Mouse (Mus musculus): ENCODE measurements around the gene Zmym5. TPM values are rescaled to one million over a fixed set of nuclear protein-coding genes. Genes with fewer than 3 reads are reported as not detected.
"Not testable (repeated sequence)": the region's sequence is repeated elsewhere in the genome, so short reads cannot be mapped to it uniquely, and the experiment has no call there.

The Zmym5 gene
- polyA plus RNA-seq, 2 experiments = 5.2 to 5.6 TPM

- ATAC-seq (ENCODE audit: insufficient read depth) = no peak
- peaks cover 15 to 17% of the 10 kb centered on the region in 2 experiments for H3K4me1 ChIP-seq (replicated peaks; ENCODE audit: control insufficient read depth in 2 of 2, insufficient read depth in 2 of 2, low read length in 1 of 2)
- no peaks in the 10 kb centered on the region for H3K9me3 ChIP-seq (ENCODE audit: control insufficient read depth, low read length)
- H3K4me2 ChIP-seq (ENCODE audit: low read depth) = peak overlapping the region; percentile 92
- peaks cover 4% of the 10 kb centered on the region for H3K36me3 ChIP-seq (replicated peaks; ENCODE audit: control insufficient read depth, insufficient read depth, low read depth)
- TF ChIP-seq EP300 (IDR thresholded peaks at IDR 0.05; ENCODE audit: low read depth) = no peak
- TF ChIP-seq CTCF (IDR thresholded peaks at IDR 0.05; ENCODE audit: low read depth) = peak; percentile 40
- DNase-seq (ENCODE audit: low read depth in 3 of 3, low spot score in 3 of 3) = no peak
- peak overlapping the region; percentile 77 to 91 for H3K4me3 ChIP-seq (ENCODE audit: insufficient read depth in 1 of 2, low read depth in 2 of 2, low read length in 2 of 2)
- H3K27ac ChIP-seq = no peak overlapping the region
- no peaks in the 10 kb centered on the region for H3K27me3 ChIP-seq (ENCODE audit: control insufficient read depth, insufficient read depth, low read length)
- 15% methylated on average over 11 of the region's 11 CpGs for WGBS (ENCODE audit: insufficient replicate concordance)
- H3K9ac ChIP-seq (replicated peaks) = peak overlapping the region; percentile 81
Measured at GRCm38 (mm10) chr14:56776571-56777238, 34.8 kb downstream of the Zmym5 start.

- peak overlapping the region; percentile 15; the same call in 1 of the 2 replicates for H3K9ac ChIP-seq (replicated peaks)
- no peak for TF ChIP-seq EP300 (IDR thresholded peaks at IDR 0.05; ENCODE audit: low read depth)
- no peak for TF ChIP-seq CTCF (IDR thresholded peaks at IDR 0.05; ENCODE audit: low read depth)
- DNase-seq (ENCODE audit: low read depth in 3 of 3, low spot score in 3 of 3) (no peak), ATAC-seq (ENCODE audit: insufficient read depth) (no peak)
- peak overlapping the region; percentile 92 for H3K4me2 ChIP-seq (ENCODE audit: low read depth)
- H3K27ac ChIP-seq = no peak overlapping the region
- H3K36me3 ChIP-seq (replicated peaks; ENCODE audit: control insufficient read depth, insufficient read depth, low read depth) = peaks cover 15% of the 10 kb centered on the region
- H3K4me1 ChIP-seq (replicated peaks; ENCODE audit: control insufficient read depth in 2 of 2, insufficient read depth in 2 of 2, low read length in 1 of 2) = peaks cover 15 to 17% of the 10 kb centered on the region in 2 experiments
- peak overlapping the region in 1 of 2 experiments; percentile 41; a peak in 2 of 4 replicates for H3K4me3 ChIP-seq (ENCODE audit: insufficient read depth in 1 of 2, low read depth in 2 of 2, low read length in 2 of 2)
- no peaks in the 10 kb centered on the region for H3K9me3 ChIP-seq (ENCODE audit: control insufficient read depth, low read length)
- H3K27me3 ChIP-seq (ENCODE audit: control insufficient read depth, insufficient read depth, low read length) = no peaks in the 10 kb centered on the region
- WGBS (ENCODE audit: insufficient replicate concordance) = 29% methylated on average over 4 of the region's 4 CpGs
Measured at GRCm38 (mm10) chr14:56775416-56775815, 36.1 kb downstream of the Zmym5 start.

- not testable (repeated sequence) for ATAC-seq (ENCODE audit: insufficient read depth); H3K27ac ChIP-seq; H3K4me1 ChIP-seq (replicated peaks; ENCODE audit: control insufficient read depth in 2 of 2, insufficient read depth in 2 of 2, low read length in 1 of 2); H3K4me2 ChIP-seq (ENCODE audit: low read depth); H3K27me3 ChIP-seq (ENCODE audit: control insufficient read depth, insufficient read depth, low read length); H3K9me3 ChIP-seq (ENCODE audit: control insufficient read depth, low read length); H3K4me3 ChIP-seq (ENCODE audit: insufficient read depth in 1 of 2, low read depth in 2 of 2, low read length in 2 of 2); DNase-seq (ENCODE audit: low read depth in 3 of 3, low spot score in 3 of 3); H3K9ac ChIP-seq (replicated peaks)
- 76% methylated on average over 2 of the region's 2 CpGs for WGBS (ENCODE audit: insufficient replicate concordance)
- H3K36me3 ChIP-seq (replicated peaks; ENCODE audit: control insufficient read depth, insufficient read depth, low read depth) = peaks cover 50% of the 10 kb centered on the region
Measured at GRCm38 (mm10) chr14:56766438-56766837, 45.1 kb downstream of the Zmym5 start.

- H3K4me3 ChIP-seq (ENCODE audit: insufficient read depth in 1 of 2, low read depth in 2 of 2, low read length in 2 of 2); H3K9ac ChIP-seq (replicated peaks); H3K27me3 ChIP-seq (ENCODE audit: control insufficient read depth, insufficient read depth, low read length); H3K4me2 ChIP-seq (ENCODE audit: low read depth); ATAC-seq (ENCODE audit: insufficient read depth); H3K27ac ChIP-seq; H3K4me1 ChIP-seq (replicated peaks; ENCODE audit: control insufficient read depth in 2 of 2, insufficient read depth in 2 of 2, low read length in 1 of 2); DNase-seq (ENCODE audit: low read depth in 3 of 3, low spot score in 3 of 3); H3K9me3 ChIP-seq (ENCODE audit: control insufficient read depth, low read length): not testable (repeated sequence)
- 75% methylated on average over 2 of the region's 3 CpGs for WGBS (ENCODE audit: insufficient replicate concordance)
- peaks cover 52% of the 10 kb centered on the region for H3K36me3 ChIP-seq (replicated peaks; ENCODE audit: control insufficient read depth, insufficient read depth, low read depth)
Measured at GRCm38 (mm10) chr14:56765117-56765516, 46.4 kb downstream of the Zmym5 start.

- H3K4me2 ChIP-seq (ENCODE audit: low read depth) = no peak overlapping the region
- ATAC-seq (ENCODE audit: insufficient read depth) (no peak), DNase-seq (ENCODE audit: low read depth in 3 of 3, low spot score in 3 of 3) (no peak)
- H3K9ac ChIP-seq (replicated peaks) = no peak overlapping the region
- H3K27me3 ChIP-seq (ENCODE audit: control insufficient read depth, insufficient read depth, low read length) = no peaks in the 10 kb centered on the region
- H3K4me3 ChIP-seq (ENCODE audit: insufficient read depth in 1 of 2, low read depth in 2 of 2, low read length in 2 of 2) = no peak overlapping the region
- no peaks in the 10 kb centered on the region for H3K4me1 ChIP-seq (replicated peaks; ENCODE audit: control insufficient read depth in 2 of 2, insufficient read depth in 2 of 2, low read length in 1 of 2)
- 90% methylated on average over 4 of the region's 4 CpGs for WGBS (ENCODE audit: insufficient replicate concordance)
- no peak for TF ChIP-seq CTCF (IDR thresholded peaks at IDR 0.05; ENCODE audit: low read depth)
- H3K9me3 ChIP-seq (ENCODE audit: control insufficient read depth, low read length) = no peaks in the 10 kb centered on the region
- H3K36me3 ChIP-seq (replicated peaks; ENCODE audit: control insufficient read depth, insufficient read depth, low read depth) = peaks cover 39% of the 10 kb centered on the region
- no peak overlapping the region for H3K27ac ChIP-seq
Measured at GRCm38 (mm10) chr14:56751282-56751681, 60.2 kb downstream of the Zmym5 start.

Other genes starting within 250 kb of the Zmym5 start
- 1.9 and 4.2 TPM in 2 replicates for gene Cenpj, start 236.3 kb downstream of the Zmym5 start, polyA plus RNA-seq (2012; rRNA removed)
- gene Cenpj, start 236.3 kb downstream of the Zmym5 start, polyA plus RNA-seq (2014; fragmentation: Nextera tagmentation; extraction: Ambion mirVana) = 3.9 and 4.0 TPM in 2 replicates
- gene Parp4, start 236.1 kb downstream of the Zmym5 start, polyA plus RNA-seq (2012; rRNA removed) = 1.3 and 1.7 TPM in 2 replicates
- 1.8 TPM in 2 replicates for gene Parp4, start 236.1 kb downstream of the Zmym5 start, polyA plus RNA-seq (2014; fragmentation: Nextera tagmentation; extraction: Ambion mirVana)
- 7.2 and 8.9 TPM in 2 replicates for gene Mphosph8, start 143.5 kb downstream of the Zmym5 start, polyA plus RNA-seq (2012; rRNA removed)
- 9.1 and 10.1 TPM in 2 replicates for gene Mphosph8, start 143.5 kb downstream of the Zmym5 start, polyA plus RNA-seq (2014; fragmentation: Nextera tagmentation; extraction: Ambion mirVana)
- 6.8 and 12.1 TPM in 2 replicates for gene Pspc1, start 33.4 kb downstream of the Zmym5 start, polyA plus RNA-seq (2012; rRNA removed)
- gene Pspc1, start 33.4 kb downstream of the Zmym5 start, polyA plus RNA-seq (2014; fragmentation: Nextera tagmentation; extraction: Ambion mirVana) = 11.0 and 12.0 TPM in 2 replicates
- 4.7 and 6.7 TPM in 2 replicates for gene Zmym2, start 74.9 kb upstream of the Zmym5 start, polyA plus RNA-seq (2012; rRNA removed)
- 4.7 and 6.6 TPM in 2 replicates for gene Zmym2, start 74.9 kb upstream of the Zmym5 start, polyA plus RNA-seq (2014; fragmentation: Nextera tagmentation; extraction: Ambion mirVana)
- gene Gja3, start 246.4 kb upstream of the Zmym5 start, polyA plus RNA-seq (2012; rRNA removed) = not detected in 2 replicates
- not detected in 2 replicates for gene Gja3, start 246.4 kb upstream of the Zmym5 start, polyA plus RNA-seq (2014; fragmentation: Nextera tagmentation; extraction: Ambion mirVana)

All from liver, embryonic 14.5 days (tissue).